Mouse (Mus musculus) hematopoietic stem cell, adult 5-6 weeks (primary cell): Measurements from ENCODE around the gene Prl3a1. TPM values are rescaled to one million over a fixed set of nuclear protein-coding genes. Genes with fewer than 3 reads are reported as not detected.

Experiments used
- ATAC-seq, 2 experiments: fragments of 125-278 bp in 1 of 2; replicated peaks in 1 of 2; 2 replicates each; pipeline ENCODE4 v1.8.0; 2016 to 2017; ENCODE audit warnings: inconsistent platforms in 2 of 2, mild to moderate bottlenecking in 2 of 2, moderate number of reproducible peaks in 2 of 2, low read depth in 1 of 2, moderate TSS enrichment in 1 of 2; ENCODE audit not compliant: low FRiP score in 2 of 2, poor library complexity in 2 of 2, severe bottlenecking in 2 of 2, insufficient read depth in 1 of 2, low TSS enrichment in 1 of 2
- total RNA-seq: library from RNA; stranded (forward); fragments of 172-1452, 232-1000 nt; gene quantifications from 2 replicates; pipeline ENCODE4 v1.2.3, GENCODE M21; 2017

Gene Prl3a1
- total RNA-seq: not detected in 2 replicates

DNA sequence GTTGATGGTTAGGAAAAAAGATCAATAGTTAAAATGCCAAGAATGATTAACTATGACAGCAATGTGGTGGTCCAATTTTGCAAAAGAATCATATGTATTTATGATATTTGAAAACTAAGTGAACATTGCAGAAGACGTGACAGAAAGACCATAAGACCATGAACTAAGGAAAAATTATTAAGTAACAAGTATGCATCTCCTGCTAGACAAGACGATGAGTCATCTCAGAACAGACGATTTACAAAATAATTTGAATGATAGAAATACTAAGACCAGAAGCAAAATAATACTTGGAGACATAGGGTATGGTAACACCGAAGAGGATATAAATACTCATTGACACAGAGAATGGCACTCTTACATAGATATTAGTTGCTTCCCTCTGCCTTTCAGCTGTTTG is at the start of gene Prl3a1:
Gene Prl3a1 (plus strand): TSS at position 301 of the 400 bp plus-strand sequence.
- ATAC-seq: no peak

DNA sequence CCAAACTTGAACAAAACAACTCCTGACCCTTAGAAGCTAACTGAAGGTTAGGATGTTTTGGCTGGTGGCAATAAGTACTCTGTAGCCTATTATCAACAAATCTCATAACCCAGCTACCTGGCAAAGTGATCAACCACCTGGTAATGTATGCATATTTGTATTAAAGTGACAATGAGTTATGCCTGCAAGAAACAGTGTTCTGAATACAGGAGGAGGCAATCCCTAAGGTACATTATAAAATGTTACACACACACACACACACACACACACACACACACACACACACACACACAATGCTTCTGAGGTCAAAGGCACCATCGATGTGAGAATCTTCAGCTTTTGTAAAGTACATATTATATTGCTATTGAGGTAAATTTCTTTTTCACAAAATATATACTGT is 17.7 kb upstream of the Prl3a1 start, which contains the start of gene Prl3b1:
Gene Prl3b1 (plus strand): TSS at position 301 of the 400 bp plus-strand sequence.
- no peak for ATAC-seq

DNA sequence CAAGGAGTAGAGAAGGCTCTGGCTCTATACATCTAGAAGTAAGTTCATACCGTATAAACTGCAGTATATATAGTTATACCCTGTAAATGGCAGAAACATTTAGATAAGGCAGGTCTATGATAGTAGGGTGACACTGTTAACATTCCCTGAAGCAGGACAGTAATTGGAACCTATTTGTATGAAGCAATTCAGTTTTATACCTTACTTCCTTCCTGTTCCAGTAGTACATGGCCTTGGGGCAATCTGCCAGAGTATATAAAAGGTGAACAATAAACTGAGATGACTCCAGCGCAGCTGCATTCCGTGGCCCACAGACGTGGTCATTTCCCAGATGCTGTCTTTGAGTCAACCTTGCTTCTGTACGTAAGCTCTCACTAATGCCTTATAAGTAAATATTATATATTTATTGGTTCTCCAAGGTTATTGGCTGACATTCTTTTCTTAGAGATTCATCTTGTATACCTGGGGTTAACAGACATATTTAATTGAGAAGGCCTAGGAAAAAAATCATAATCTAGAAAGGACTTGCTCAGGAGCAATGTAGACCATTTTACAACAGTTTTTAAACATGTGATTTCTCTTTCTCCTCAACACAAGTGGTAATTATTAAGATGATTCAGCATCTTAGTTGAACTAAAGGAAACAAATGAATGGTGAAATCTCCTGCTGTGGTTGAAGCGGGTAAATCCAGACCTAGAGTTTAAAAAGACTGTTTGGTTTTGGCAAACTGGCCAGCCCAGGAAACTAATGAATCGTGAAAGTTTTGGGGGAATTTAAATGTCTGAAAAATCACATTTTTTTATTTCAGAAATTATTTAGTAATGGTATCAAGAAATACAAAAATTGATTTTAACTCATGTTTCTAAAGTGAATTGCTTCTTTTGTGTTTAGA is 53.3 kb downstream of the Prl3a1 start, which contains the start of gene Prl6a1:
Gene Prl6a1 (plus strand): TSS at position 294 of the 892 bp plus-strand sequence.
- no peak for ATAC-seq

Other genes starting within 250 kb of the Prl3a1 start
- gene Prl, start 201.9 kb upstream of the Prl3a1 start, total RNA-seq: not detected in 2 replicates
- not detected in 2 replicates for gene Prl3d1, start 165.2 kb upstream of the Prl3a1 start, total RNA-seq
- gene Prl3d2, start 137.7 kb upstream of the Prl3a1 start, total RNA-seq: not detected in 2 replicates
- not detected in 2 replicates for gene Prl3d3, start 102.6 kb upstream of the Prl3a1 start, total RNA-seq
- not detected in 2 replicates for gene Prl3c1, start 62.8 kb upstream of the Prl3a1 start, total RNA-seq
- not detected in 2 replicates for gene Prl3b1, start 17.6 kb upstream of the Prl3a1 start, total RNA-seq
- gene Prl6a1, start 53.2 kb downstream of the Prl3a1 start, total RNA-seq: not detected in 2 replicates
- not detected in 2 replicates for gene Prl8a2, start 86.2 kb downstream of the Prl3a1 start, total RNA-seq
- not detected in 2 replicates for gene Prl2b1, start 131.4 kb downstream of the Prl3a1 start, total RNA-seq
- gene Prl8a6, start 179.3 kb downstream of the Prl3a1 start, total RNA-seq: not detected in 2 replicates